Mouse (Mus musculus) embryonic facial prominence, embryonic 10.5 days (tissue): Measurements from ENCODE around the gene Atg16l1. TPM values are rescaled to one million over a fixed set of nuclear protein-coding genes. Genes with fewer than 3 reads are reported as not detected.

Source experiments
- DNase-seq: peaks from one replicate; pipeline ENCODE4 v3.0.0-alpha.2; 2017; ENCODE audit warnings: low spot score
- H3K27ac ChIP-seq: fragments of 300-500 bp; sonication (generic); replicated peaks from 2 replicates; pipeline ENCODE4 v1.5.1; 2016; ENCODE audit warnings: mild to moderate bottlenecking
- H3K27me3 ChIP-seq: fragments of 300-500 bp; sonication (generic); replicated peaks from 2 replicates; pipeline ENCODE4 v1.6.1; 2016; ENCODE audit warnings: low read depth, mild to moderate bottlenecking; ENCODE audit not compliant: poor library complexity, severe bottlenecking
- H3K36me3 ChIP-seq: fragments of 300-500 bp; sonication (generic); replicated peaks from 2 replicates; pipeline ENCODE4 v1.6.1; 2016; ENCODE audit warnings: mild to moderate bottlenecking, moderate library complexity
- H3K4me1 ChIP-seq: fragments of 300-500 bp; sonication (generic); 2 replicates; pipeline ENCODE4 v1.6.1; 2016
- H3K4me3 ChIP-seq: fragments of 300-500 bp; sonication (generic); 2 replicates; pipeline ENCODE4 v1.5.1; 2016; ENCODE audit warnings: mild to moderate bottlenecking, moderate library complexity
- H3K9me3 ChIP-seq: fragments of 300-500 bp; sonication (generic); 2 replicates; pipeline ENCODE4 v1.6.1; 2016; ENCODE audit warnings: mild to moderate bottlenecking
- WGBS: fragments of 180-500 bp; shearing (Covaris S2); methylation state at CpG from one replicate; pipeline ENCODE4 v1.1.7; 2016; 5-methylcytosine and 5-hydroxymethylcytosine counted together
- polyA plus RNA-seq: library from polyadenylated mRNA; unstranded; fragments of >200 nt; fragmentation: Nextera tagmentation; extraction: Ambion mirVana; gene quantifications from 2 replicates; pipeline ENCODE4 v1.2.1, GENCODE M21; 2016

Atg16l1 gene
- polyA plus RNA-seq, 1 experiment from 2014 or later = 41.3 TPM

DNA sequence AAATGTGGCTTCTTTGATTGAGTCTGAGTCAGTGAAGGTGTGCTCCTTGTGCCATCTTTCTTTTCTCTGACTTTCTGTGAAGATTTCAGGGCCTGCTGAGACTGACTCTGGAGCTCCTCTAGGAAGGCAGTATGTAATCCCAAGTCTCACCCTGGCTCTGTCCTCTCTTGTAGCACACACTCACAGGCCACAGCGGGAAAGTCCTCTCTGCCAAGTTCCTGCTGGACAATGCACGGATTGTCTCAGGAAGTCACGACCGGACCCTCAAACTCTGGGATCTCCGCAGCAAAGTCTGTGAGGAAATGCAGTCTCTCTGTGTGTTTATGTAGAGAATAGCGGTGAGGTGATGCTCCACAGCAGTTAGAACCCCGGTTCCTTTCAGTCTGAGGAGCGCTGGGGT, 30.0 kb downstream of the Atg16l1 start:
- WGBS = 88% methylated on average over 8 of the region's 8 CpGs
- H3K36me3 ChIP-seq = peaks cover 92% of the 10 kb centered on the region
- no peaks in the 10 kb centered on the region for H3K9me3 ChIP-seq
- no peak overlapping the region for H3K27ac ChIP-seq
- no peak overlapping the region for H3K4me3 ChIP-seq
- DNase-seq = no peak
- no peaks in the 10 kb centered on the region for H3K4me1 ChIP-seq
- H3K27me3 ChIP-seq = no peaks in the 10 kb centered on the region

DNA sequence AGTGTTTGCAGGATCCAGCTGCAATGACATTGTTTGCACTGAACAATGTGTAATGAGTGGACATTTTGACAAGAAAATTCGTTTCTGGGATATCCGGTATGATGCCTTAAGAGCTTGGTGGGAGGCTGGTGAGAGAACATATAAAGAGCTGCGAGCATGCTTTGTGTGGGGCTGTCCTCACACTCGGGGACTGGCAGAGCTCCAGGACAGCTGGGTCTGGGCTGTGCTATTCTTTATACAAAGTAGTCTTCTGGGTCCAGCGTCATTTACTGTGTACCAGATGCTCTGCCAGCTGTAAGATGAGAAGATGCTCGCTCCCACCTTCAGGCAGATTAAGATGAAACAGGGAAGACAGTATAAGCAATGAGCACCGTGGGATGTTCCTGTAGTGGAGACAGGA, 30.6 kb downstream of the Atg16l1 start:
- Histone ChIP-seq H3K36me3 (peaks cover 92% of the 10 kb centered on the region), H3K4me1 (no peaks in the 10 kb centered on the region), H3K4me3 (no peak overlapping the region), H3K27me3 (no peaks in the 10 kb centered on the region), H3K27ac (no peak overlapping the region), H3K9me3 (no peaks in the 10 kb centered on the region)
- 92% methylated on average over 7 of the region's 7 CpGs for WGBS
- DNase-seq = no peak

DNA sequence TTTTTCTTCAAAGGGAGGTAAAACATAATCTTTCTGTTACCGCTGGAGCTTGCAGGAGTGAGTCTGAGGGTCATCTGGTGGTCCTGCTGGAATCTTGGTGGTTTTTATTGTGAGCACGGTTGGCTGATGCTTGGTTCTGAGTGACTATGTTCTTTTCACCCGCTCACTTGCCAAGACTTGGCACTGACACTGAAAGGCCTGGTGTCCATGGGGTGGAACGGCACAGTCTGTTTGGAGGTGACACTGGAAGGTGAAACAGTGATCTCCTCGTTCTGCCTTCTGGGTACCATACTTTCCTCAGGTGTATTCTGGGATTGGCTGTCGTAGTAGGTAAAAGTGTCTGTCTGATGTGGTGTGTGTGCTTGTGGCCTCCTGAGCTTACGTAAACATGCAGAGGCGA, 34.0 kb downstream of the Atg16l1 start:
- peaks cover 92% of the 10 kb centered on the region for H3K36me3 ChIP-seq
- DNase-seq = no peak
- H3K4me3 ChIP-seq = no peak overlapping the region
- H3K27ac ChIP-seq = no peak overlapping the region
- no peaks in the 10 kb centered on the region for H3K27me3 ChIP-seq
- H3K9me3 ChIP-seq = no peaks in the 10 kb centered on the region
- H3K4me1 ChIP-seq = no peaks in the 10 kb centered on the region
- WGBS = 94% methylated on average over 8 of the region's 8 CpGs

DNA sequence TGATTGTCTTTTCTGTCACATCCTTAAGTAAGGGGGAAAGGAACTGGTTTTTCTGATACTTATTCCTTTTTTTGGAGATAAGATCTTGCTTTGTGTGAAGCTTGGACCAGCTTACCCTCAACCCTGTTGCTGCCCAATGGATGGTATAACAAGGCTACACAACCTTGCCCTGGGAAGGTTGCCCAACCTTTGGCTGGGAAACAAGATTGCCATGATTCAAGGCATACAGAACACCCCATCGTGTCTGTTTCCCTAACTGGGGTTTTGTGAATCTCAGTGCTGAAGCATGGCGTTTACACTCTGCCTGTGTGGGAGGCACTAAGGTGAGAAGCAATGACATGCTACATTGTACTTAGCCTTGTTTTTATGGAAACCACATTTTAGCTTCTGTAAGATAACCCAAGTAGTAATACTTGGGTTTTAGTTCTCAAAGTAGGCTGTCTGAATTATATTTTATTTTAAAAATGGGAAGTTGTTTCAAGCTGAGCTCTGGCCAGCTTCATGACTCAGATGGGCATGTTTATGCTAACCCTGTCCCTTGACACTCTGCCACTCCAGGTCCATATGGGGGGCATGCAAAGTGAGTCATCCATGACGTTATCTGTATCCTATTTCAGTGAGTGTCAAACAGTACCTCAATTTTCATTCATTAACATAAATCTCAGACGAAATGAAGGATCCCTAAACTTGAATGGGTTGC, 36.9 kb downstream of the Atg16l1 start:
- no peak for DNase-seq
- Histone ChIP-seq H3K36me3 (peaks cover 75% of the 10 kb centered on the region), H3K4me1 (no peaks in the 10 kb centered on the region), H3K4me3 (no peak overlapping the region), H3K27me3 (no peaks in the 10 kb centered on the region), H3K9me3 (no peaks in the 10 kb centered on the region), H3K27ac (no peak overlapping the region)
- 88% methylated on average over 4 of the region's 4 CpGs for WGBS

DNA sequence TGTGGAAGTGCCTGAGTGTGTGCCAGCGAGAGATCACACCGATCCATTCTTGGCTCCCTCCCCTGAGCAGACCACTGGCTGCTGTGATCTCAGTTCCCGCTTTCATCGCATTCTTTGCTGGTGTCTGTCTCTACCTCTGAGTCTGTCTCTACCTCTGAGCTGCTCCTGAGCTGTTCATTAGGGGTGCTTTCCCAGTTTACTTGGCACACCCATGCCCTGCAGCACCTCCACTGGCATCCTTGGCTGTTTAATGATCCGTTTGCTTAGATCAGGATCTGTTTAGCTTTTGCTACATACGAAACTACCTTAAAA, 37.4 kb downstream of the Atg16l1 start:
- WGBS = 94% methylated on average over 6 of the region's 6 CpGs
- no peak for DNase-seq
- Histone ChIP-seq H3K36me3 (peaks cover 70% of the 10 kb centered on the region), H3K4me1 (no peaks in the 10 kb centered on the region), H3K9me3 (no peaks in the 10 kb centered on the region), H3K27ac (no peak overlapping the region), H3K27me3 (no peaks in the 10 kb centered on the region), H3K4me3 (no peak overlapping the region)

DNA sequence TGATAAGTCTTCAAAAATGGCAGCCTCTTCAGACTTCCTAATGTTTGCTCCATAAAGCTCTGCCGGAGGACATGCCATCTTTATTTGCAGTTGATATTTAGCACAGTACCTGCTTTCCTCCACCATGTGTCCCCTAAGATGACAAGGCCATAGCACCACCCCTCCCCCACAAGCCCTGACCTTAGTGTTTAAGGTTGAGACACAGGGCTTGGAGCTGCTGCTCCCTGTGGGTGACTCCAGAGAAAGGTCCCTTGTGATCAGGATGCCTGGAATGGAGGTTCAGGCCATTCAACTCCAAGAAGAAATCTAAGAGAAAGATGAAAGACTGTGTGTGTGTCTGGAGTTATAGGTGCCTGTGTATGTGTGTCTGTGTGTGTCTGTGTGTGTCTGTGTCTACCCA, 42.0 kb downstream of the Atg16l1 start:
- Histone ChIP-seq H3K9me3 (no peaks in the 10 kb centered on the region), H3K27ac (no peak overlapping the region), H3K4me1 (no peaks in the 10 kb centered on the region), H3K27me3 (no peaks in the 10 kb centered on the region), H3K4me3 (no peak overlapping the region), H3K36me3 (peaks cover 32% of the 10 kb centered on the region)
- 90% methylated on average over 1 of the region's 1 CpGs for WGBS
- no peak for DNase-seq

DNA sequence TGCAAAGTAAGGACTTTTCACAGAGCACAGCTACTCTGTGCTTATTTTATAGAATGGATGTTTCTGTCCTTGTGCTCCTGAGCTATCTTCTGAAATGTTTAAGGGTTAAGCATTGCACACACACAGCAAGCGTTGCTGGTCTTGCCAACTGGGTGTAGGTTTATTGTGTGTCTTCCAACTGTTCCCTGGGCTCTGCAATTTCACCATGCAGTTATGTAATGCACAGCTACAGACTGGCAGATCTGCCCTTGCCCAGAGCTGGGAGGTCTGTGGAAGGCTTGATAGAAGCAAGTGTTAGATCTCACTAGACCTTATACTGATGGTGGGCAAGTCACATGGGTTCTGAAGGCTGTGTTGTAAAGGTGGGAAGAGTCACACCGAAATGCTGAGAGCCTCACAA, 42.6 kb downstream of the Atg16l1 start:
- H3K9me3 ChIP-seq = no peaks in the 10 kb centered on the region
- H3K27ac ChIP-seq = no peak overlapping the region
- no peak for DNase-seq
- H3K4me3 ChIP-seq = no peak overlapping the region
- H3K27me3 ChIP-seq = no peaks in the 10 kb centered on the region
- H3K4me1 ChIP-seq = peaks cover 3% of the 10 kb centered on the region; the same call in 1 of the 2 replicates
- WGBS = 88% methylated on average over 2 of the region's 2 CpGs
- peaks cover 26% of the 10 kb centered on the region for H3K36me3 ChIP-seq

DNA sequence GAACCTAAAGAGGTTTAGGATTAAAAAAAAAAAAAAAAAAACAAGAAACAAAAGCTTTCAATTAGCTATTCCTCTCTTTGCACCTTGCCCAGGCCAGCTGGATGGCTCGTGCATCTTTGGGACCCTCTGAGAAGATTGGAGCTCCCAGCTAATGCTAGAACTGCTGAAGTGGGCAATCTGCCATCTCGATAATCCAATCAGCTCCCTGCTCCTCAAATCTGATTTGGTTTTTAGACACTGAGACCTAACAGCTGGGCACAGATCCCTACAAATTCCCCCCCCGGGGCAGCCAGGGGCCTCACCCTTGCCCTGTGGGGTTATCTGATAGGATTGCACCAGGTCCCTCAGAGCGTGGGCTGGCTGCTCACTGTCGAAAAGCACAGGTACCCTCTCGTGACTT, 47.9 kb downstream of the Atg16l1 start, which contains the start of gene Sag:
Sag (plus strand) TSS at position 105 of the 400 bp plus-strand sequence.
- DNase-seq = no peak
- Histone ChIP-seq H3K9me3 (no peaks in the 10 kb centered on the region), H3K27me3 (no peaks in the 10 kb centered on the region), H3K4me3 (no peak within 1 kb of the TSS), H3K4me1 (peaks cover 8% of the 10 kb centered on the region), H3K36me3 (no peaks in the 10 kb centered on the region), H3K27ac (no peak within 1 kb of the TSS)
- WGBS = 71% methylated on average over 6 of the region's 6 CpGs

DNA sequence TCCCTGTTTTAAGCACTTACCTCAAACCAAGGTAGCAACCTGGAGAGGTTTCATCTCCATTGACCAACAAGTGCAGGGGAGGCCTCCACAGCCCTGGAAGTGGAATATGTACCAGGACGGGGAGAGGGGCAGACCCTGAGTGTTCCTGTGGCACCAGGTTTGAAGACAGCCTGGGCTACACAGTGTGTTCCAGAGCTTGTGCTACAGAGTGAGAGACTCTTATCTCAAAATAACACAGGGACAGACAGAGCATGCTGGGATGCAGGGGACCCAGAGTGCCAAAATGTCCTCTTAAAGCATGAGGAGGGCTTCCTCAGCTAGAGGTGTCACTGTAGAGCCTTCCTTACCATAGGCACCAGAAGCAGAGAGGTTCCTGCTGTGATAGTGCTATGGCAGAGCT, 52.1 kb downstream of the Atg16l1 start:
- DNase-seq = no peak
- H3K4me3 ChIP-seq = no peak overlapping the region
- H3K4me1 ChIP-seq = peaks cover 8% of the 10 kb centered on the region
- WGBS = 86% methylated on average over 1 of the region's 1 CpGs
- no peaks in the 10 kb centered on the region for H3K9me3 ChIP-seq
- no peaks in the 10 kb centered on the region for H3K27me3 ChIP-seq
- no peaks in the 10 kb centered on the region for H3K36me3 ChIP-seq
- H3K27ac ChIP-seq = no peak overlapping the region

DNA sequence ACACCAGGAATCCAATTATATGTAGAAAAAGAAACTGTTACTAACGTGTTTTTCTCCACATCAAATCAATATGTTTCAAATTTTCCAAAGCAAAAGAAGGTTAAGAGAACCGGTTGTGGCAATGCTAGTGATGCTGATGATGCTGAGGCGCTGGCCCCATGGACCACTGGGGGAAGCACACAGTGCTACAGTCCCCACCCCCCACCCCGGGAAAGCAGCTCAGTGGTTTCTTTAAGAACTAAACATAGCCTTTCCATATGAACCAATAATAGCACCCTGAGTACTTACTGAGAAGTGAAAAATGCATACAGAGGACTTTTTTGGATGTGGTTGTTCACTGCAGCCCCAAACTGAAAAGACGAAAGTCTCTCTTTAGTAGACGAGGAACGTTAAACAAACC, 55.7 kb downstream of the Atg16l1 start:
- H3K9me3 ChIP-seq = no peaks in the 10 kb centered on the region
- H3K4me1 ChIP-seq = no peaks in the 10 kb centered on the region
- no peak overlapping the region for H3K27ac ChIP-seq
- 89% methylated on average over 7 of the region's 7 CpGs for WGBS
- DNase-seq = no peak
- no peaks in the 10 kb centered on the region for H3K27me3 ChIP-seq
- H3K36me3 ChIP-seq = no peaks in the 10 kb centered on the region
- H3K4me3 ChIP-seq = no peak overlapping the region

DNA sequence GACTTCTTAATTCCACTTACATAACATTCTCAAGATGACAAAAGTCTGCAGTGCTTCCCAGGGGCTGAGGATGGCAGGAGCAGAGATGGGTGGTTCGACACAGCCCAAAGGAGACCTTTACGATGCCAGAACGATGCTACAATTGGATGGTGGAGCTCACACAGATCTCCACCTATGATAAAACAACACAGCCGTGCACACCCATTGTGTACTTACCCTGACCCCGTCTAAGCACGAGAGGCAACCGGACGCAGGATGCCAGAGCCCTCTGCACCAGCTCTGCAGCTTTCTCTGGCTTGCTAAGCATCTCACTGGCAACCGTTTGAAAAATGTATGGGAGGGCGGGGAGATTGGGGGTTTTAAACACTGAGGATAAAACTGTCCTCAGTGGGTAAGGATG, 56.4 kb downstream of the Atg16l1 start:
- no peak for DNase-seq
- H3K27ac ChIP-seq = no peak overlapping the region
- H3K9me3 ChIP-seq = no peaks in the 10 kb centered on the region
- no peak overlapping the region for H3K4me3 ChIP-seq
- H3K27me3 ChIP-seq = no peaks in the 10 kb centered on the region
- 87% methylated on average over 10 of the region's 10 CpGs for WGBS
- H3K4me1 ChIP-seq = no peaks in the 10 kb centered on the region
- H3K36me3 ChIP-seq = no peaks in the 10 kb centered on the region

DNA sequence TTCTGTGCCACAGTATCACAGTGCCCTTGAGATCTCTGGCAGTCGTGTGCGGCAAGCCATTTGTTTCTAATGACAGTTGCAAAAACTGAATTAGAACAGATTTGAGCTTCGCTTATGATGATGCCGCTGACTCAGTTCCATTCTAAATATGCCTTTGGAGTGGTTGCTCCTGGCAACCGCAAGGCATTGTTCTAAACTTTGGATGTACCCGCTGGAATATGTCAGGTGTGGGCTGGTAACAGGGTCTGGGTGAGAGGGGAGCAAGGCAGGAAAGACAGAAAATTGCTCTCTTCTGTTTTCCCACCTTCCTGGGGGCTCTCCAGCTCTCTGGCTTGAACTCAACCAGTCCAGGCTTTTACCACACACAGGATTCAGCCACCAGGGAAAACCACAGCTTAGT, 57.5 kb downstream of the Atg16l1 start:
- 88% methylated on average over 6 of the region's 6 CpGs for WGBS
- H3K27ac ChIP-seq = no peak overlapping the region
- no peak overlapping the region for H3K4me3 ChIP-seq
- H3K4me1 ChIP-seq = no peaks in the 10 kb centered on the region
- H3K9me3 ChIP-seq = no peaks in the 10 kb centered on the region
- H3K27me3 ChIP-seq = no peaks in the 10 kb centered on the region
- H3K36me3 ChIP-seq = no peaks in the 10 kb centered on the region
- DNase-seq = no peak

DNA sequence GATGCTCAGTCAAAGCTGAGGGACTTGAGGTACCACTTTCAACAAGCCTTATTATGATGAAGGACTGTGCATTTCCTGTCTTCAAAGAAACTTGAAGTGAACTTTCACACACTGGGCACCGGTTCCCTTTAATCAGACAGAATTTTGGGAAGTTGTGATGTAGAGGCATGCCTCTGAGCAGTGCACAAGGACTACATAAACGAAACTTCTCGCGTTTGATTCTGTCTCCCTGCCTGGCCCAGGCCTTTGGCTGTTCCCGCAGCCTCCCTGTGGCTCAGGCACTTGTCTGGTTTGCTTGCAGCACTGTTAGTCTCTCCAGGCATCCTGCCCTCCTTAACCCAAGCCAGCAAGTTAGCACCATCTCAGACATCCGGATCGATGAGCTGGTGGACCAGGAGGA, 58.0 kb downstream of the Atg16l1 start:
- no peak overlapping the region for H3K4me3 ChIP-seq
- no peaks in the 10 kb centered on the region for H3K4me1 ChIP-seq
- no peak for DNase-seq
- no peaks in the 10 kb centered on the region for H3K27me3 ChIP-seq
- 85% methylated on average over 7 of the region's 7 CpGs for WGBS
- H3K36me3 ChIP-seq = no peaks in the 10 kb centered on the region
- H3K27ac ChIP-seq = no peak overlapping the region
- no peaks in the 10 kb centered on the region for H3K9me3 ChIP-seq
